8 mouse cellular contexts compared by ENCODE assay signal in genomic region chr8:94036944-94037524, GRCm38 (mm10). TPM values are rescaled to one million over a fixed set of nuclear protein-coding genes. Genes with fewer than 3 reads are reported as not detected.
A peak's percentile ranks its signal among the peaks of the same experiment; 100 is the strongest.
DNase-seq lines count a peak whose midpoint lies in the region; ATAC-seq lines count a peak whose summit lies in the region.

Gene Nudt21 (minus strand): TSS chr8:94037031.
Gene Ogfod1 (plus strand): TSS chr8:94037198.

- H3K36me3 ChIP-seq in lung, embryonic 16.5 days (ENCODE audit: control insufficient read depth, insufficient read depth, low read length) = no peaks in the 10 kb centered on the region

- peak within 1 kb of the TSS; percentile 76 for H3K4me3 ChIP-seq in lung, embryonic 16.5 days (ENCODE audit: low read length)

- peaks cover 15% of the 10 kb centered on the region for H3K4me1 ChIP-seq in lung, embryonic 16.5 days (replicated peaks; ENCODE audit: control insufficient read depth, insufficient read depth, low read length)

- H3K9me3 ChIP-seq in lung, embryonic 16.5 days (ENCODE audit: control insufficient read depth, low read length) = no peaks in the 10 kb centered on the region

- WGBS in lung, embryonic 16.5 days = under 1% methylated on average over 41 of the region's 41 CpGs

- no peaks in the 10 kb centered on the region for H3K27me3 ChIP-seq in lung, embryonic 16.5 days (ENCODE audit: control insufficient read depth, insufficient read depth, low read depth, low read length)

- peak; percentile 97 for DNase-seq in MEL-GATA-1-ER (ENCODE audit: extremely low read depth, low read depth)
- peak; percentile 95 for DNase-seq in cerebellum, adult 8-10 months
- peak; percentile 99 for DNase-seq in forelimb bud, embryonic 11.5 days (ENCODE audit: low read depth, low spot score)
- peak; percentile 98 for DNase-seq in layer of hippocampus, adult 9-10 months (ENCODE audit: low spot score)
- peak; percentile 64 for DNase-seq in ovary, postnatal 10 days (ENCODE audit: low spot score)
- peak; percentile 91 for DNase-seq in thymus, postnatal 10 days (ENCODE audit: low spot score in 2 of 2)

- H3K9ac ChIP-seq in lung, embryonic 16.5 days (ENCODE audit: low read length) = peak within 1 kb of the TSS; percentile 79

- H3K4me2 ChIP-seq in lung, embryonic 16.5 days (ENCODE audit: low read depth, low read length) = peak within 1 kb of the TSS; percentile 83

- H3K27ac ChIP-seq in lung, embryonic 16.5 days (ENCODE audit: low read length) = peak within 1 kb of the TSS; percentile 68

- ATAC-seq in hematopoietic stem cell, adult 5-6 weeks (replicated peaks in 1 of 2; ENCODE audit: insufficient read depth in 1 of 2, low FRiP score in 2 of 2, low TSS enrichment in 1 of 2, low read depth in 1 of 2, poor library complexity in 2 of 2, severe bottlenecking in 2 of 2) = peak; percentile 98 to 99
- peak; percentile 100 for ATAC-seq in lung, embryonic 16.5 days (ENCODE audit: low read depth)

RNA-seq across cellular contexts. Expression of gene Nudt21, which starts in this region (rescaled TPM):
- total RNA-seq in hematopoietic stem cell, adult 5-6 weeks (2017) = 89.6 and 94.2 TPM in 2 replicates
- polyA plus RNA-seq in lung, embryonic 16.5 days (2015; fragmentation: Nextera tagmentation; extraction: Ambion mirVana) = 97.5 and 104 TPM in 2 replicates

RNA-seq across cellular contexts. Expression of gene Ogfod1, which starts in this region (rescaled TPM):
- total RNA-seq in hematopoietic stem cell, adult 5-6 weeks (2017) = 15.1 and 15.6 TPM in 2 replicates
- polyA plus RNA-seq in lung, embryonic 16.5 days (2015; fragmentation: Nextera tagmentation; extraction: Ambion mirVana) = 10.7 and 12.0 TPM in 2 replicates

Comparison
In these comparisons a context has a peak if more than half of its experiments do, and no peak if none do; other contexts are left out.
1. Peak in every context shown above with its lines: DNase-seq, ATAC-seq, H3K4me3 ChIP-seq and H3K27ac ChIP-seq.